Mouse (Mus musculus): Measurements from ENCODE around the gene Slc25a33.
"Not testable (repeated sequence)": the region's sequence is repeated elsewhere in the genome, so short reads cannot be mapped to it uniquely, and the experiment has no call there.

Gene Slc25a33

DNA sequence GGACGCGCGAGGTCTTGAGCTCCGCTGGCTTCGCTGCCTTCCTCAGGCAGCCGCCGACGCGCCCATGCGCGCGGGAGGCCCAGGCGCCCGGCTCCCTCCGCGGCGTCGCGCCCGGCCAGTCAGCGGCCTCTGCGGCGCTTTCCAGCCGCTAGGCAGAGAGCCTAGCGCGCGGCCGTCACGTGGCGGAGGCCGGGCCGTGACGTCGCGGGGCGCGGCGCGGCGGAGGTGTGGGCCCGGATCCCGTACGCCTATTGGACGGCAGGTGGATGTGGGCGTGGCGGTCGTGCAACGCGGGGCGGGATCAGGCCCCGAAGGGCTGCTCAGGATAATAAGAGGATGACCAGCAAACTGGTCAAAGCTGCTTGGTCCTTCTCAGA, at the start of gene Slc25a33:
Gene Slc25a33, minus strand, starts transcription at position 184 of the 377 bp plus-strand sequence.
- peak; percentile 59 for DNase-seq (ENCODE audit: extremely low read depth, low read depth)

DNA sequence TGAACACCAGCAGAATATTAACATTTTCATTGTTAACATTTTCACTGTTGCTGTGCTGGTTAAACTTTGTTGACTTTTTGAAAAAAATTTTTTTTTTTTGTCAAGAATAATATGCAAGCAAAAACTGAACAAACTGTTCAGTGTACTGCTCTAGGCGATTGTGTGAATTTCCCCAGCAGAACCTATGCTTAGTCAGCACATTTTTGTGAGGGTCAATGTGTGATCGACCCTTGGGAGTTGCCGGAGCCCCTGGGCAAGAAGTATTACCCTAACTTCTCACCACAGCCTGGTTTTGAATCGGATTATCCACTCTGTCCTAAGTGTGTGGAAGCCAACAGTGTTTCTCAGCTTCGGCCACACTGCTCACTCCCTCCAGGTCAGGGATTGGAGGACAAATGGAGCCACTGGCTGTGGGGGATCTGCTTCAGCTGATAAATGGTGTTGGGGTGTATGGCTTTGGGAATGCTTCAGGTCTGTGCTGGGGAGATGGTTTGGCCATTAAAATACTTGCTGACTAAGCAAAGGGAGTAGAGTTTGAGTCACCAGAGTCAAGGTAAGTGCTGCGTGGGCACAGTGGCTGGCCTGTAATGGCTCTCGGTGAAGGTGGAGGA, 48.6 kb upstream of the Slc25a33 start:
- DNase-seq (ENCODE audit: extremely low read depth, low read depth), result no peak

DNA sequence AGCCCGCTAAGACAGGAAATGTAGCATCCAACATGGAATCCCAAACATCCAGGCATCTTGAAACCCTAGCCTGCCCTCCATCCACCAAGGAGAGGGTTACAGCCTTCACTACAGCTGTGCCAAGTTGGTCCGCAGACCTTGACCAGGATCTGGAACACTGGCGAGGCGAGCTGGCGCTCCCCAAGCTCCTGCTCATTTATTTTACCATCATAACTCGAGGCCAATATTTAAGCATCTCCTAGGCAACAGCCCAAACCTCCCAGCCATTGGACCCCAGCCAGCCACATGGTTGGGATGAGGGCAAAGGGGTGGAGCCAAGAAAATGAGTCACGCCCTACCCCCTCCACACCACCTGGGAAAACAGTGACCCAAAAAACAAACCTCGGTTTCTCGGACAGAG, 48.0 kb upstream of the Slc25a33 start:
- no peak for DNase-seq (ENCODE audit: extremely low read depth, low read depth)

DNA sequence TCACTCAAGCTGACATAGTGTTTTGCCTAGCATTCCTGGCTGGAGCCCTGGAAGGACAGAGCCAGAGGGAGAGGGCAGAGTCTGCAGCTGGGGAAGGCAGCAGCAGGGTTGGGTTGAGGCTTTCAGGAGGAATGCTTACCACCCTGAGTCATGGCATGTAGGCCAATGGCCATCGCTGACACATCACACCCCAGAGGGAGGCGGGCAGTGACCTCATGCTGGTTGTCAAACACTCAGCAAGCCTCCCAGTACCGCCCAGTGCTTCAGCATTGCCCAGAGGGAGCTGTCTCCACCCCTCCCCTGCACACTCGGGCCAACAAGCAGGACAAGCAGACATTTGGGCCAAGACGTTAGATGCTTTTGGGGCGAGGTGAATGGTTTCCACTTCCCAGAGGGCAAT, 46.5 kb upstream of the Slc25a33 start:
- DNase-seq (ENCODE audit: extremely low read depth, low read depth), result no peak

DNA sequence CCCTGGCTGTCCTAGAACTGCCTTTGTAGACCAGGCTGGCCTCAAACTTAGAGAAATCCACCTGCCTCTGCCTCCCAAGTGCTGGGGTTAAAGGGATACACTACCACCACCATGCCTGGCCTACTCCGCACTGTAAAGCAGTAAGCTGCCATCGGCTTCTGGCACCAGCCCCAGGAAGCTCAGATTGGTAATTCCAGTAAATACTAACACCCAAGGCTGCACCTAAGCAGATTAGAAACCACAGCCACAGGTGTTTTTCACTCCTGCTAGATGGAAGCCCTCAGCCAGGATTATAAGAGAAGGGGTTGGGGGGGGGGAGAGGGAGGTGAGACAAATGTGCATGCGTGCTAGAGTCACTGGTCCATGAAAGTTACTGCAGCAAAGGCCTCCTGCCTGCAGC, 45.1 kb upstream of the Slc25a33 start:
- no peak for DNase-seq (ENCODE audit: extremely low read depth, low read depth)

DNA sequence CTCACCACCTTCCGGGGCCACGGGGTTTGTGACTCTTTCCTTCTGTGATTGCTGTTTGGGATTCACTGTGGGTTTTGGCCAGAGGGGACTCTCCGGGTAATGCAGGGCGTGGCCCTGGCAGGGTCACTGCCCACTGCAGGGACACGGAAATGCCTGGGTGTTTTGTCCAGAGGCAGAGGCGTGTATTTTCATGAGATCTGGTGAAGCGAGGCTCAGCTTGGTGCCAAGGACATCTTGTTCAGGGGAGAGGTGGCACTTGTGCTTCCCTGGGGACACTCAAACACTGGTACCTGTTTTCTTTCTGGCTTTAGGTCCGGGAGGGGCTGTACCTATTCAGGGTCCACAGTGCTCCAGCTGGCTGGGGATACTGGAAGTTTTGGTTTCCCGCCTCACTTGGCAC, 42.5 kb upstream of the Slc25a33 start:
- DNase-seq (ENCODE audit: extremely low read depth, low read depth), result no peak

DNA sequence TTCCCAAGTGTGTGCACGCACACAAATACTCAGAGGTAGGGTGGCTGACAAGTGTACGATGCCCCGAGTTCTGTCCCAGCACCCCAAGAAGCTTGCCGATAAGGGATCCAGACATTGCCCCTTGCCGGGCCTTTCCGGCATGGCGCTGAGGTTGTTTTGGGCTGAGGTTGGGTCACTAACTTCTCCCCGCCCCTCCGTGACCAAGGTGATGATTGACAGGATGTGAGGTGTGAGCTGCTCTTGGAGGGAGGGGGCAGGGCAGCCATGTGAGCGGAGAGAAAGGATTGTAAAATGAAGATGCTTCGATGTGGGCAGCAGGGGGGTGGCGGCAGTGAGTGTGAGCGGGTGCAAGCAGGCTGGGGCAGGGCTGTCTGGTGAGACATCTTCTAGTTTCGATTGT, 41.5 kb upstream of the Slc25a33 start:
- no peak for DNase-seq (ENCODE audit: extremely low read depth, low read depth)

DNA sequence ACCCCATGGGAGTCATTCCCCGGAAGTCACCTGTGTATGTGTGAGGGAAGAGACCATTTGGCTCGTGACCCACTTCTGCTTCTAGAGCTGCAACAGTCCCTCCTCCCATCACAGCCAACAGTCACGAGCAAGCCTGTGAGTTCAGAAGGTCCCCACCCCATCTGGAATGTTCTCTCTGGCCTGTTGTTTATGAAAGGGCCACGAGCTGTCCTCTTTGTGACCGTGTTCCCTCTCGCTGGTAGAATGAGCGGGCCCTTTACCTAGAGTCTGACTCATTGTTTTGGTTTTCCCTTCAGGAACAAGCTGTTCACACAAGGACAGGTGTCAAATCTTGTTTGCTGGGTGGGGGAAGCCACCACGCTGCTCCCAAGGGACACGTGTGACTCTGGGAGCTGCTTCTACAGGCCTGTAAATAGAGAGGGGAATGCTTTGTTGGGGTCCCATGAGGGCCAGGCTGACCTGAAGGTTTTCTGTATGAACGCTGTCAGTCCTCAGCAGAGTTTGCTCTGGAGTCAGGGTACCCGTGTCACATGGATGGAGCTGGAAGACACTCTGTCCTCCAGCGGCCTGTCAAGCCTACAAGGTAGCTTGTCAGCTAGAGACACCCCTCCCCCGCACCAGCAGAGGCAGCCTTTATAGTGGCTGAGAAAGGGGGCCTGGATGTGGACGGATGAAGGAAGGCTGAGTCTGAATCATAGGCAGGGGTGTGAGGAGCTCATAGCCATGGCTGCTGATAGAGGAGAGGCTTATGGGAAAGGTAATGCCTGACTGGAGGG, 39.5 kb upstream of the Slc25a33 start:
- DNase-seq (ENCODE audit: extremely low read depth, low read depth), result no peak

DNA sequence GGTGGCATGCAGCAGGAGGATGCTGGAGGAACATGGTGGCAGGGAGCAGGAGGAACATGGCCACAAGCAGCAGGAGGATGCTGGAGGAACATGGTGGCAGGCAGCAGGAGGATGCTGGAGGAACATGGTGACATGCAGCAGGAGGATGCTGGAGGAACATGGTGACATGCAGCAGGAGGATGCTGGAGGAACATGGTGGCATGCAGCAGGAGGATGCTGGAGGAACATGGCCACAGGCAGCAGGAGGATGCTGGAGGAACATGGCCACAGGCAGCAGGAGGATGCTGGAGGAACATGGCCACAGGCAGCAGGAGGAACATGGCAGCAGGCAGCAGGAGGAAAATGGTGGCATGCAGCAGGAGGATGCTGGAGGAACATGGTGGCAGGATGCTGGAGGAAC, 36.3 kb upstream of the Slc25a33 start:
- not testable (repeated sequence) for DNase-seq (ENCODE audit: extremely low read depth, low read depth)

DNA sequence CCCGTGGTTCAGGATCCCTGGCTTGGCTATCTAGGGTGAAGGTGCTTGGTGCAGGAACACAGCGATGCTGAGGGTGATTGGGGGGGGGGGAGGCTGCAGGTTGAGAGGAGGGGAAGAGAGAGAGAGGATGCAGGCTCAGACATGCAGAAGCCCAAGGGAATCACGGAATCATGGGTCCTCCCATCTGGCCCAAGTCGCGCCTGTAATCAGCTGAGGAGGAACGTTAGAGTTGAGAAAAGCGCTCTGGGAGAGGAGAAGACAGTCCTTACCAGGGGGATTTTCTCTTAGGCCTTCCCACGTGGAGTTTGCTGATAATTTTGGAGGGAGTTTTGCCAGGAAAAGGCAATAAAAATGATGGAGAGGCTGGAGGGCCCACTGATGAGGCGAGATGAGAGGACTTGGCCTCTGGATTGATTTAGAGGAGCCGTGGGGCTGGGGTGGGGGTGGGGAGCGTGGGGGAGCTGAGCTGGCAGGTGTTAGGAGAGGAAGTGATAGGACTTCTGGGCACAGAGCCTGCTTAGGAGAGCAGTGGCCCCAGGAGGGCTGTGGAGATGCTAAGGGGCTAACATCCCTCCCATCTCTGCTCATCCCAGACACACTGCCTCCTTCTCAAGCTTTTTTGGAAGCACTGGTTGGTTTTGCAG, 34.6 kb upstream of the Slc25a33 start:
- no peak for DNase-seq (ENCODE audit: extremely low read depth, low read depth)

DNA sequence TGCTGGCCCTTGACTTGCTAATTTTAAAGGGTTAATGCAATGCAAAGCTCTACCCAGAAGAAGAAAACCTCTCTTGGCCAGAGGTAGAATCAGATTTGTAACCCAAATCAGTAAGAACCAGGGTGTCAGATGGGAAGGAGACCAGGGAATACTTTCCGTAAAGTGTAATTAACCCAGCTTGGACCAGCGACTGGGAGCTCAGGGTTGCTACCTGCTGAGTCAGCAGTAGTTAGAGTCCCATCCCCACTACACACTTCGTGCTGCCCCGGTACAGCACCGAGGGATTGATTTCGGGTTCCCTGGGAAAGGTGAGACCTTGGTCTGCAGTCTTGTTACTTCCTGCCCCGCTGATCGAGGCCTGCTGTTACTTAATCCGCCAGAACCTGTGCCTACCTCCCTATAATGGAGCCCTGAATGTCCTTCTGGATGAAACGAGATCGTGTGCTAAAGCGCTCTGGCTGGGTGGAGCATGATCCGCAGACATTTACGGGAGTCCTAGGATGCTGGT, 34.0 kb upstream of the Slc25a33 start:
- DNase-seq (ENCODE audit: extremely low read depth, low read depth), result no peak

DNA sequence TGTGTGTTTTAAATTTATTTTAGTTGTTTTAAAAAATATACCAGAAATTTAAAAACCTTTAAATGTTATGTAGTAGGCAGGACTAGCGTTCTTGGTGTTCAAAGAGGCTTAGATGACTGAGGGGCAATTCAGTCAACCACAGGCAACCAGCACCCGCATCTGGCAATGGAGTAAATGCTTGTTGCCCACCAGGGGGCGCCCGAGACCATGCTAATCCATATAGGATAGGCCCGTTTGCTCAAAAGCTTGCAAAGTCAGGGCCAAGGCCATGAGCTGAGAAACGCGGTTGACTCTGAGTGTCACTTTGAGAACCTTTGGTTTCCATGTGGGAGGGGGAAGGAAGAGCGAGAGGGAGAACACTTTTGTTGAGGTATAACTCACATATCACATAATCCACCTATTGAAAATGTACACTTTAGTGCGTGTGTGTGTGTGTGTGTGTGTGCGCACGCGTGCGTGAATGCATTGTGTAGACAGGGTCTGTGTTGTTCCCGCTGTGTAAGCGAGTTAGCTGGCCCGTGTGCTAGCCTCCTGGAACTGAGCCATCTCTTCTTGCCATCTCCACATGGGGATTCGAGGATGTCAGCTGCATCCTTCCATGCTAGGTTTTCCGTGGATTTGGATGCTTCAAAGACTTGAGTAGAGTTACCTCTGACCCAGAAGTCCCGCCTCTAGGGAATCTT, 32.8 kb upstream of the Slc25a33 start:
- peak; percentile 66 for DNase-seq (ENCODE audit: extremely low read depth, low read depth)

DNA sequence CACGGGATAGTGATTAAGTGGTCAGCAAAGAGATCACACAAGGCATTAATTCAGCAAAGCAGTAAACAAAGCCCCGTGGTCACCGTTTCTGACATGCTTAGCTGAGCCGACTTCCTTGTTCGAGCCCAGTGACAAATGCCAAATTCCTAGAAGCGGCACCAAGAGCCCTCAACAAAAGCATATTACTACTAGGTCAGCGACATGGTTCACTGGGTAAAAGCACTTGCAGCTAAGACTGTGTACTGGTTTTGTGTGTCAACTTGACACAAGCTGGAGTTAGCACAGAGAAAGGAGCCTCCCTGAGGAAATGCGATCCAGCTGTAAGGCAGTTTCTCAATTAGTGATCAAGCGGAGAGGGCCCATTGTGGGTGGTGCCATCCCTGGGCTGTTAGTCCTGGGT, 28.2 kb upstream of the Slc25a33 start:
- DNase-seq (ENCODE audit: extremely low read depth, low read depth), result no peak

DNA sequence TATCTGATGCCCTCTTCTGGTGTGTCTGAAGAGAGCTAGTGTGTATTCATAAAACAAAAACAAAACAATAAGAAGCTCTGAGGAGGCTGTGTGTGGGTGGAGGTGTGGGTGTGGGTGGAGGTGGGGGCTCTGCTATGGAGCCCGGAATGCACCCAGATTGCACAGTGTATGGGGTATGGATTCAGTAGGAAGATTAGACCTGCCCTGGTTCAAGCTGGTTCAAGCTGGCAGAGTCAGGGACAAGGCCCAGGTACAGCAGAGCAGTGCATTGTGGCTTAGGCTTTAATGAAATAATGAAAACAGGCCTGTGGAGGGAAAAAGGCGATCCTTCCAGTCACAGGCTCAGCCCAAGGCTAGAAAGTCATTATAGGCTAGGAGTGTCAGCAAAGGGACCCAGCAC, 26.5 kb upstream of the Slc25a33 start:
- DNase-seq (ENCODE audit: extremely low read depth, low read depth), result no peak

DNA sequence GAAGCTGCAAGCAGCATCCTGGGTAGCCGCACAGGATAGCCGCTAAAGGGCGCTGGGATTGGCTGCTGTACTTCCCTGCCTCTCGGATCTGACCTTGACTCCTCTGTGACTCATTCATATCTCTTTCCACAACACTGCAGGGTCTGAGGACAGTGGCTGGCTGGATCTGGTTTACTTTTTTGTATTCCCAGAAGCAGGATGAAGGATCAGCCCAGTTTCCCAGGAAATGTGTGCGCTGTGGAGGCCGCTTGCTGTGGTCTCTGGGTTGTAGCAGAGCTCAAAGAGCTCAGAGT, 26.0 kb upstream of the Slc25a33 start:
- no peak for DNase-seq (ENCODE audit: extremely low read depth, low read depth)

DNA sequence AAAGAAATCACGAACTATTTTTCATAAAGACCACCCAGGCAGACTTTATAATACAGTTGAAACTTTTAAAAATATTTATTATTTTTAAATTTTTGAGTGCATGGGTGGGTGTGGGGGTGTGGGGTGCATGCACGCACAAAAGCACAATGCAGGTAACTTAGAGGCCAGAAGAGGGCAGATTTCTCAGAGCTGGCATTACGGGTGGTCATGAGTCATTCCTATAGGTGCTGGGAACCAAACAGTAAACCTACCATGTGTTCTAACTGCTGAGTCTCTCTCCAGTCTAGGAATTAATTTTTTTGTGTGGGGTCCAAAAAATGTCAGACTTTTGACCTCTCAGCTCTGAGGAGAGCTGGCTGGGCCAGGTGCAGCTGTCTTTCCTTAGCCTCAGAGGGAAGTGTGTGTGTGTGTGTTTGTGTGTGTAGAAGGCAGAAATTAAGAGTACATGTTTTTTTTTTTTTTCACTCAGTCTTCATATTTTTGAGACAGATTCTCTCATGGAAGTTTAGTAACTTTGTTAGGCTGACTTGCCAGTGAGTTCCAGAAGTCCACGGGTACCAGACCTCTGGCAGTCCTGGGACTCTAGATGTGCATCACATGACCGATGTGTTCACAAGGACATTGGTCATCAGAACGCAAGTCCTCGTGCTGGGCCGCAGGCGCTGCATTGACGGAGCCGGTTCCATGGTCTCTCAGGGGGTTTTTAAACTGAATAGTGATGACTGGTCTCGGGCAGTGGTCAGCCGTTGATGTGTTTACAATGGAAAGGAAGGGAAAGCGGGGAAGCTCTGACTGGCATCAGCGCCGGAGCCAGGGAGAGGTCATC, 25.5 kb upstream of the Slc25a33 start:
- no peak for DNase-seq (ENCODE audit: extremely low read depth, low read depth)

DNA sequence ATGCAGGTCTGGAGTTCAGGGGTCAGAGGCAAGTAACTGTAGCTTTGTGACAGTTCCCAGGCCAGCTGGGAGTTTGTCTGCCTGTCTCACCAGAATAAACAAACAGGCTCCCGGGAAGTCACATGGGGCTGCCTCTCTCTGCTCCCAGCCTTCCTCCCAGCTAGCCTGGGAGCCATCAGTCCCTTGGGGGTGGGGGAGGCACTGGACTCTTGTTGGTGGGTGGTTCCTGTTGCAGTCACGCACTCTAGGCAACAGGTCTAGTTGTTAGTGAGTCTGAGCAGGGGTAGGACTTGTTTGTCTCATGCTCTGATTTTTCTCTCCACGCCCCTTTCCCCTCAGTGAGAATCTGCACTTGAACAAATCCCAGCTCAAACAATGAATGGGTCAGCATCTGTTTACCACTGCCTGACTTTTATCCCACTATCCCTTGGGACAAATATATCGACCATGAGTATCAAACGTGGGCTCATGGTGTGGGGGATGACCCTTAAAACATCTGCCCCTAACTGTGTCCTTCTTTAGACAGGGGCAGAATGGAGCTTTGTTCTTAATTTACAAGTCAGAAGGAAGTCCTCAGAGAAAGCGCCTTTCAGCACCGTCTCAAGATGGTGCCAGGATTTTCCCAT, 24.7 kb upstream of the Slc25a33 start:
- DNase-seq (ENCODE audit: extremely low read depth, low read depth), result no peak

DNA sequence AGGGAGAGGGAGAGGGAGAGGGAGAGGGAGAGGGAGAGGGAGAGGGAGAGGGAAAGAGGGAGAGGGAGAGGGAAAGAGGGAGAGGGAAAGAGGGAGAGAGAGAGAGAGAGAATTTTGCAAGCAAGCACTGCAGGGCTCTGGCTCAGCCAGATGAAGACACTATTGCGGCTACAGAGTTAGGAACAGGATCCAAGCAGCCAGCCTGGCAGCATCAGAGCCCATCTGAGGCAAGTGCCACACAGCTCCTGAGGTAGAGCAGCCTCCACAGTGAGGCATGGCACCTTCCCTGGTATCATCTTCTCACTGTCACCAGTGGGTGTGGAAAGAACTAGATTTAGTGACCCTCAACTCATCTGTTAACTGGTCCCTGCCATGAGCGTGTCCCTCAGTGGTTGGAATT, 24.0 kb upstream of the Slc25a33 start:
- DNase-seq (ENCODE audit: extremely low read depth, low read depth), result no peak

DNA sequence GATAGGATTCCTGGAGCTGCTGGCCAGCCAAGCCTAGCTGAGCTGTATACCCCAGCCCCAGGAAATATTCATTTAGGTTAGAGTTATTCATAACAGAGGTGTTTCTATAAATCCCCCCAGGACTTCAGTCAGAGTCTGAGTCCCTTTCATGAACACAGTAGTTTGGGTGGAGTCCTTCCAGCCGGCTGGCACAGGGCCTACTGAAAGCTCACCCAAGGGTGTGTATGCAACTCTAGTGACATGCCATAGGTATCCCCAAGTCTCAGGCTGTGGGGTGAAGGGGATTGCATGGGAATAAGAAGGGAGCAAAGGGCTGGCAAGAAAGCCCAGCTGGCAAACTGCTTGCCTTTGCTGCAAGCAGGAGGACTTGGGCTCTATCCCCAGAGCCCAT, 23.1 kb upstream of the Slc25a33 start:
- no peak for DNase-seq (ENCODE audit: extremely low read depth, low read depth)

DNA sequence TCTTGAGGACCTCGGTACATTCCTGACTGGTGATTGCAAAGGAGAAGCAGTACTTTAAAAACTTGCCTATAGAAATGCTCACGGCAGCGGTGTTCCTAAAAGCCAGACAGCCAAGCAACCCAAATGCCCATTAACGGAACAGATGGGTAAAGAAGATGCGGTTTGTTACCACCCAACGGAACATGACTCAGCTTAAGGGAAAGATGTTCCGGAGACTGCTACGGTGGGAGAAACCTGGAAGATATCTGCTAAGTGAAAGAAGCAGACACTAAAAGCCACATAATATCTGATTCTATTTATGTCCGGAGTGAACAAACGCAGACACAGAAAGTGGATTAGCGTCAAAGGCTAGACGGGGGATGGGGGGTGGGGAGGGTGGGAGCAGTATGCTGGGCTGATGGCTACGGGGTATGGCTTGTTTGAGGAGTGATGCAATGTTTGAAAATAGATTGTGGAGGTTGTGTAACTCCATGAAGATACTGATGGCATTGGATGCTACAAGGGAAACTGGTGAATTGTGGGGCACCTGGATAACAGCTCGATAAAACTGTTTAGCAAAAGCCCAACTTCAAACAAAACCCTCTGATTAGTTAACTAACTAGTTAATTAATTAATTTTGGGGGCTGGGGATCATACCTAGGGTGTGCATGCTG, 22.6 kb upstream of the Slc25a33 start:
- DNase-seq (ENCODE audit: extremely low read depth, low read depth), result peak; percentile 92
